Mouse (Mus musculus): ENCODE measurements around the gene Arl4a.

- TF ChIP-seq CTCF (conservative IDR thresholded peaks at IDR 0.05; ENCODE audit: low read length) (no peak), NANOG (IDR thresholded peaks at IDR 0.05; ENCODE audit: borderline replicate concordance, low read length) (no peak)
Measured at GRCm38 (mm10) chr12:39998853-39999195, 39.0 kb downstream of the Arl4a start.
